Mouse (Mus musculus) bone marrow macrophage, adult 2 months (primary cell): ENCODE data around the gene Gja5. TPM values are rescaled to one million over a fixed set of nuclear protein-coding genes. Genes with fewer than 3 reads are reported as not detected.

Experiments
- H3K27ac ChIP-seq: 2 replicates; pipeline ENCODE4 v1.5.1; 2012; ENCODE audit warnings: low read depth, low read length; ENCODE audit not compliant: insufficient read depth
- H3K4me1 ChIP-seq: 2 replicates; pipeline ENCODE4 v1.6.1; 2012; ENCODE audit warnings: low read length; ENCODE audit not compliant: control insufficient read depth, insufficient read depth
- H3K4me3 ChIP-seq: 2 replicates; pipeline ENCODE4 v1.5.1; 2012; ENCODE audit warnings: mild to moderate bottlenecking, low read length, moderate library complexity; ENCODE audit not compliant: insufficient read depth
- CTCF ChIP-seq: IDR thresholded peaks from 2 replicates; pipeline ENCODE4 v1.5.1; 2012; ENCODE audit warnings: low read depth, mild to moderate bottlenecking, low read length, moderate library complexity
- POLR2A ChIP-seq: IDR thresholded peaks from 2 replicates; pipeline ENCODE4 v1.6.1; 2012; ENCODE audit warnings: mild to moderate bottlenecking, low read depth, low read length, borderline replicate concordance
- polyA plus RNA-seq: library from polyadenylated mRNA; stranded (reverse); fragments of >200 nt; gene quantifications from 2 replicates; pipeline ENCODE4 v1.2.4, GENCODE M21; 2012; ENCODE audit not compliant: missing spikeins, insufficient read depth, insufficient read length

Gene Gja5
- polyA plus RNA-seq, 1 experiment = not detected

DNA sequence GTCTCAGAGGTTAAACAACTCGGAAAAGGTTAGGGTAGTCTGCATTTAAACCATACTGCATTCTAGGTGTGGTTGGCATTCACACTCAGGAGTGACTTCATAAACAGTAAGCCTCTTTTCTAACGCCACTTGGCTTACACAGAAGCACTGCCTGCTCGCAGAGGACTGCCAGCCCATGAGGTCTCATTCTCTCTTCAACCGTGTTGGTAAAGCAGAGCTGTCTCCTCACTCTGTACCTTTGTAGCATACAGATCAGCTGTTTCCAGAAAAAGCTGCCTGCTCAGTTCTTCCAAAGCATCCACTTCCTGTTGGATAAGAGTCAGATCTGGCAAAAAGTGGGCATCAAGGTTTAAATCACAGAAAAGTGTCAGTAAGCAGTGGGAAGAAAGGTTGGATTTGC is 24.1 kb upstream of the Gja5 start:
- peaks cover 20% of the 10 kb centered on the region for H3K4me1 ChIP-seq
- no peak overlapping the region for H3K4me3 ChIP-seq
- TF ChIP-seq CTCF (no peak), POLR2A (no peak)
- H3K27ac ChIP-seq = no peak overlapping the region

DNA sequence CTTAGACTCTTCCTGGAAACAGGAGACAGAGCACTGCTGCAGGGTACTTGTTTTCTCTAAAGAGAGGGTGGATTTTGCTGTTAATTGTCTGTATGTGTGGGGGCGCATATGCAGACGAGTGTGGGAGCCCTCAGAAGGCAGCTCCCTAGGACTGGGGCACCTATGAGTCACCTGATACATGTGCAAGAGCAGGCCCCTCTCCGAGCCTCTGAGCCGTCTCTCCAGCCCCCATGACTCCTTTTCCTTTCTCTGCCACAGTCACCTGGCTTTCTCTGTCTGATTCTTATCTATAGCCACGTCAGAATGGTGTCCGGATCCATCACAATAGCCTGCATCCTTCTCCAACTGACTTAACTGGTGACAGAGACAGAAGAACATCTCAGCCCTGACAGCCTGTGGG is 22.9 kb upstream of the Gja5 start:
- no peak overlapping the region for H3K4me3 ChIP-seq
- TF ChIP-seq CTCF = no peak
- TF ChIP-seq POLR2A = no peak
- H3K4me1 ChIP-seq = peaks cover 20% of the 10 kb centered on the region
- H3K27ac ChIP-seq = no peak overlapping the region

DNA sequence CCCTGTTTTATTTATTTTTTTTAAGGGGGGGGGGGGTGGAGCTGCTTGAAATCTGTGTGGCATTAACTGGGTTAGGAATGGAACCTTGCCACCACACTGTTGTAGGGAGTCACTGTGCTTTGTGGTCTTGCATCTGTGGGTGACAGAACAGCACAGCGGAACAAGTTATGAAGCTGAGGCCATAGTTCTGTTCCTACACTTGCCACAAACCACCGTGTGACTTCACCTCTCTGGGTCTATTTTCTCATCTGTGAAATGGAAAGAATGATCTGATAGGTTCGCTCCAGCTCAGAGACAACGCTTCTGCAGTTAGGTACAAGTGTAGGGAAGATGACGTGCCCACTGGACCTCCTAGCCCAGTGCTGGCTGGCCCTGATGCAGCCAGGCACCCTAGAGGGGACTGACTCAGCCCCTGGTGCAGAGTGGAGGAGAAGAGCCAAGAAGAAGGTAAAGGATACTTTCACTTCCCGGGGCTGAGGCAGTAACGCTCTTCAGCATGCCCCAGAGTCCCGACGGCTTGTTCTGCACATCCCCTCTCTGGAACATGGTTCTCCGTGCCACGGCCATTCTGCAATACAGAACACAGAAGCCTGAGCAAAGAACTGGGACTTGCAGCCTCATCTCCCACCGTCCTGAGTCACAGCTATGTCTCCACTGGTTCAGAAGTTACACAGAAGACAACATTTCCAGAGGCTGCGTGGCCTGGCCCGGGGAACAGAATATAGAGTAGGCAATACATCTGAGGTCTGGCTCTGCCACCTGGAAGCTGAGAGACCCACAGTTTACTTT is 22.2 kb upstream of the Gja5 start:
- H3K27ac ChIP-seq = no peak overlapping the region
- H3K4me3 ChIP-seq = no peak overlapping the region
- peaks cover 20% of the 10 kb centered on the region for H3K4me1 ChIP-seq
- TF ChIP-seq POLR2A (no peak), CTCF (no peak)

DNA sequence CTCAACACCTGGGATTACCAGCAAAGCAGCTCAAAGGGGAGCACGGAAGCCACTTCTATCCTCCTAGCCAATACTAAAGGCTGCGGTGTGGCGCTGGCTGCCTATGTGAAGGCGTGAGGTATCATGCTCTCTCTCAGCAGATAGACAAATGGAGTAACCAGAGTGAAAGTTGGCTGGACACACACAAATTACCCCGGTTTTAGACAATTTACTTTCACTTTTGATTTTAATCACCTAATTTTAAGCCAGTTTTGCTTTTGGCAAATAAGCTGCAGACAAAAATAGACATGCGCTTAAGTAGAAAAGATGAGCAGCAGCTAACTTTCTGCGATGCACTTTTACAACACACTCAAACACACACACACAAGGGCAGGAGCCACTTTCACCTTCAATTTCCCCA is 20.8 kb upstream of the Gja5 start:
- Histone ChIP-seq H3K4me1 (peaks cover 22% of the 10 kb centered on the region), H3K27ac (no peak overlapping the region), H3K4me3 (no peak overlapping the region)
- TF ChIP-seq CTCF (no peak), POLR2A (no peak)

DNA sequence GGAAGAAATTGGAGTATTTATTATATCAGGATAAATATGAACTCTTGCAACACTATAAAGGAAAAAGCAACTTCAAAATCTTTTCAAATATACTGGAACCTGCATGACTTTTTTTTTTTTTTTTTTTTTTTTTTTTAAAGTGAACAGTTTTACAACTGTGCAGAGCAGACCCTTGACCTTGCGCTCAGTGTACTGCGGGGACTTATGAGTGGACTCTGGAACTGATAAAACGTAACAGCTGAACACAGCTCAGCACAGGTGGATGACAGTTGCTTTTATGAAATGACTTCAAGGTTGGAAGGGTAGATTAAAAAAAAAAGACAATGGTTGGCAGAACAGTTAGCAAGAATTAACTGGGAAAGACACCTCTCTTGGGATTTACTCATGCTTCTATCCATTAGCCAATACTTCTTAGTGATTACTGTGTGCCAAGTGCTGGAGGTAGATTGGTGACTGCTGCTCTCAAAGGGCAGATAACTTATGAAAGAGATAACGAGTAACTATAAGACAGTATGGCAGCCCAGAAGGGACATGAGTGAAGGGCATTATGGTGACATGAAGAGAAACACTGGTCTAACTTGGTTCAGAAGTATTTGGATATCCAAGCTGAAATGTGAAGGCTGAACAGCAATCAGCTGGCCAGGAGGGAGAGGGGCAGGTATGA is 2.0 kb upstream of the Gja5 start:
- Histone ChIP-seq H3K4me3 (no peak overlapping the region), H3K4me1 (peaks cover 20% of the 10 kb centered on the region), H3K27ac (no peak overlapping the region)
- TF ChIP-seq CTCF (no peak), POLR2A (no peak)

DNA sequence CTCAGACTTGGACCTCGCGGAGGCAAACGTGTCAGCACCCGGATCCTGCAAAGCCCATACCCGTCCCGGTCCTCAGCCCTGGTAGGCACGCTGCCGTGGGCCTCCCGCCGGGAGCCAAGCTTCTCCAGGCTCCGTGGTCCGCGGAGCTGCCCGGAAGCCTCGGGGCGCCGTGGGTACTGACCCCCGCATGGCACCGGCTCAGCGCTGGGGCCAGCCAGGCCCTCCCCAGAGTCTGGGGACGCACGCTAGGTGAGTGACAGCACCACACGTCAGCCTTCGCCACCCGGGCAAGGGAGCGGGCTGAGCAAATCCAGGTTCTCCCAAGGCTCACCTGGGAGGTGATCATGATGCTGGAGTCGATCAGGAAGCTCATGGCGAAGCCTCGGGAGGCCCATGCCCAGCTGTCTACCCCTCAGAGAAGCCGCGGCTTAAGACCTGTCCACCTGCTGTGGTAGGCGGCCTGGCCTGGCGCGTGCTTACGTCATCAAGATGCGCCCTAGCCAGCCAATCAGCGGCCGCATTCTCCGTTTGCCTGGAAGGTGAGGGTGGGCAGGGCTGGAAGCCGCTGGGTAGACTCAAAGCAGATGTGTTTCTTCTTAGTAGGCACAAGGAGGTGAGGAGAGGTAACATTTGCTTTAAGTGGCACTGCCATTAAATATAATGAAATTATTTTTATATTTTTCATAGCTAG is 503 bp downstream of the Gja5 start, which contains the start of gene Gpr89:
Gpr89 (minus strand) TSS at position 496 of the 691 bp plus-strand sequence.
- Histone ChIP-seq H3K4me1 (peaks cover 18% of the 10 kb centered on the region), H3K4me3 (peak within 1 kb of the TSS; percentile 72), H3K27ac (peak within 1 kb of the TSS; percentile 46)
- TF ChIP-seq CTCF (no peak), POLR2A (no peak)

DNA sequence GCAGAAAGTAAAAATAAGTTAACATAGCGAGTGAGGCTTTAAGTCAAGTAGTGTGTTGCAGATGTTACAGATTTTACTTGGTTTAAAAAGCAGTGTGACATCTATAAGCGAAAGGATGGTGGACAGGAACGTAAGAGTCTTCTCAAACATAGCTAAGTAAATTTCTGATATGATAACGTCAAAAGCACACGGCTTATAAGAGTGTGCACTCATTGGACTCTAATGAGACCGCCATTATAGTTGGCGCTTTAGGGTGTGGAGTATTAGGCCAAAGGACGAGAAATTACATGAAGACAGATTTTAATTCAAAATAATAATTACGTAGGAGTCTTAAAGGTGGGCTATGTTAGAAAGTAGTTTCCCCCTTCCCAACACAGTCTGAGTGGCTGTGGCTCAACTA is 1.1 kb downstream of the Gja5 start:
- Histone ChIP-seq H3K4me1 (peaks cover 12% of the 10 kb centered on the region), H3K4me3 (peak overlapping the region; percentile 72), H3K27ac (no peak overlapping the region)
- TF ChIP-seq CTCF (no peak), POLR2A (no peak)

DNA sequence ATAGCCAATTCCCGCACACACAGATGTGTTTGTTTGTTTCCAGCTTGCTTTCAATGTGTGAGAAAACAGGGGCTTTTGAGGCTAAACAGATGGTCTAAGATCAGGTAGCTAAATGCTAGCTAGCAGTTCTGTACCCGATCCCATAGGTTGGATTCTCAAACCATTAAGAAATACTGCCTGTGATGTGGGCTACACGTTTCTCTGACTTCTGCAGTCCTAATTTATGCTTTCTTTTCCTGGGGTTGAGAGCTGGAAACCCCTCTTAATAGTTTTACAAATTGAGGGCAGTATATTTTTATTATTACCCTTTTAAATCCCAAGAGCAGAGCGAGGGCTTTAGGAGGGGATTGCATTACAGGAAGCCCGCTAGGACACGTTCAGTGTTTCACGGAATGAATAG is 16.5 kb downstream of the Gja5 start:
- Histone ChIP-seq H3K4me1 (no peaks in the 10 kb centered on the region), H3K27ac (no peak overlapping the region), H3K4me3 (no peak overlapping the region)
- TF ChIP-seq POLR2A (no peak), CTCF (no peak)

DNA sequence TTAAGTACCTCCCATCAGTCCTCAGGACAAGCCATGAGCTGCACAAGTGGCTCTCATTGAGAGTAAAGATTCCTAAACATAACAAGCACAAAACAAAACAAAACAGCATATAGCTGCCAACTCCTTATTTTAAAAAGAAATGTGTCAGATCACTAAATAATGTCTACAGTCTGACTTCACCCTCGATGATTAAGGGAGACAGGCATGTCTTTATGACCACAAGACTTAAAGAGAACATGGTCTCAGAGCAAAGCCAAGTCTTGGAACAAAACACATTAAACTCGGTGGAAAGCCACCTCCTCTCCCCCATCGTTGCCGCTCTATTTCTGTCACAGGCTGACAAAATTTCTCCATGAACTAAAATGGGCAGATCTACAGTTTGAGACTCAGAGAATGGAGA is 20.1 kb downstream of the Gja5 start:
- TF ChIP-seq POLR2A (no peak), CTCF (no peak)
- no peaks in the 10 kb centered on the region for H3K4me1 ChIP-seq
- no peak overlapping the region for H3K27ac ChIP-seq
- no peak overlapping the region for H3K4me3 ChIP-seq

DNA sequence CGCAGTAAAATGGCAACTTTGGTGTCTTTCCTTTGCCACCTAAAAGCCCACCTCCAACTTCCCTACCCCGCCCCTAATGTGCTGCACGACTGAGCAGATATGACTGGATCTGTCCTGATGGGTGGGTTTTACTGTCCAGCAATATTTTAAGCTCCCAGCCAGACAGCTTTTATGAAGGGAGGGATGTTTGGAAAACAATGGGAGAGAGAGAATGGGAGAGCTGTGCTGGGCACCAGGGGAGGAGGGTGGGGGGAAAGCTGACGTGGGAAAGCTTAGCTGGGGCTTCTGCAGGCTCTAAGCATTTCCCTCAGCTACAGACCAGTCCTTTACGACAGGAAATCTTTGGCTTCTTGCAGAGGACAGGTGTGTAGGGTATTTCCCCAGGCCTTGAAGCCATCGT is 21.4 kb downstream of the Gja5 start, which contains the start of gene Gja8:
Gja8 (minus strand) TSS at position 101 of the 400 bp plus-strand sequence.
- Histone ChIP-seq H3K27ac (no peak within 1 kb of the TSS), H3K4me1 (no peaks in the 10 kb centered on the region), H3K4me3 (no peak within 1 kb of the TSS)
- no peak for TF ChIP-seq POLR2A
- TF ChIP-seq CTCF = no peak
